Mouse (Mus musculus) CD8-positive naive resting alpha-beta T cell, adult 2 months (primary cell): ENCODE measurements around the gene Stac3.
A peak's percentile ranks its signal among the peaks of the same experiment; 100 is the strongest.

Experiments
- DNase-seq, 2 experiments: peaks; one replicate each; pipeline ENCODE4 v3.0.0; 2022; ENCODE audit warnings: low read depth in 2 of 2, low spot score in 2 of 2

Gene Stac3

DNA sequence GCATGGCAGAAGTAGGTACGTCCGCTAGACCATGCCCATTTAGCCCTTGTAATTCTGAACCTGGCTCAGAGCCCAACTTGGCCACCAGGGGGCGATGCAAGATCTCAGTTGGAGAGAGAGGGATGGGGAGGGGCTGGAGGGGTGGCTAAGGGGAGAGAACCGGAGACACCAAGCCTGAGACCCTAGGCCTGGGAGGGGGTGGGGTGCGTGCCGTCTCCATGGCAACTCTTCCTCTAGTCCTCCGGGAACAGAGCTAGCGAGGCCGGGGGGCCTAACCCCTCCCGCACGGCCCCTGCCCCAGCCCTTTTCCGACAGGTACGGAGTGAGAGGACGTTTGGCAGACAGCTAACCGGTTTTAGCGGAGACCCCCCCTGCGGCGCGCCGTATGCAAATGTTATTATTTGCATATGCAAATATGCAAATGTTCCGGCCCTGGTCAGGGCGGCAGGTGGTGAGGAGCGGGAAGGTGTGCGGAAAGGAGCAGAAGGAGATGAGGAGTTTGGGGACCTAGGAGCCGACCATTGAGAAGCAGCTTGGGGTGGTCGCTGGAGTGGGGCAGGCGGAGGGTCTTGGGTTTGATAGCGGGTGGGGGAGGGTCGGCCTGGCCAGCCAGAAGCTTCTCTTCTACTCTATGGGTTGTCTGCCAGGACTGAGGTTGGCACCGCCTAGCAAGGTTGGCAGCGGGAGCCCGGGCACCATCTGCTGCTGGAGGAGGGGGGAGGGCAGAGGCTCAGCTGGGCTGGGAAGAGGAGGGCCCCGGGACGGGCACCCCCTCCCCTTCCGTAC lies 7.8 kb downstream of the Stac3 start:
- peak; percentile 77 to 87 for DNase-seq

DNA sequence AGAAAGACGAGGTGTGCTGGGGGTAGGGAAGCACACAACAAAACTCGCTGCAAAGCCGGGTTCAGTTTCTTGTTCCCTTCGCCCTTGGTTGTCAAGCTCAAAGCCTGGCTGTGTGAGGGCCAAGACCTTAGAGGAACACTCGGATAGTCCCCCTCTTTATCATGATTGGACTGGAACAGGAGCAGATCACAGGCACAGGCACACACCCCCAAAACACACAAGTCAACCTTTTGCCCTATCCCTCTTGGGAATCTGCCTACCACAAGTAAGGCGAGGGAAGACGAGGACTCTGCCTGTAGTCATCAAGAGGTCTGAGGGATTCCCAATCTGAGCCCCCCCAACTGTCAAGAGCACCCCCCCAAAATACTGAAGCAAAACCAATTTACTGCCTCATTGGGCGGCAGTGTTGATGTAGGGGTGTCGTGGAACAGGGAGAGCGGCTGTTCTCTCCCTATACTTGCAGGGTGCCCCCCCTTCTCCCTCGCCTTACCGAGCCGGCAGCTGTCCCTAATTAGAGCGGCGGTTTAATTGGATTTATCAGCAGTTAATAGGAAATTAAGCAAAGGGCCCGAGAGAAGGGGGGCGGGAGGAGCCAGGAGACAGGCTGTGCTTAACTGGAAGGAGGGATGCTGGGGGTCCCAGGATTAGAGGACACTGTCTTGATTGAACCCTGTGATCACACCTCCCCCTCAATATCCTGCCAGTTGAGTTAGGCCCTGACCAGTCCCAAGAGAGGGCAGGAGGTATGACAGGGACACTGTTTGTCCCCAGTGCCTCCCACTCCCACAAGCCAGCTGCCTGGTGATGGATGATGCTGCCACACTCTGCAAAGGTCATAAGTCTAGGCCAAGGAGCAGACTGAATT lies 8.6 kb downstream of the Stac3 start:
- no peak for DNase-seq

DNA sequence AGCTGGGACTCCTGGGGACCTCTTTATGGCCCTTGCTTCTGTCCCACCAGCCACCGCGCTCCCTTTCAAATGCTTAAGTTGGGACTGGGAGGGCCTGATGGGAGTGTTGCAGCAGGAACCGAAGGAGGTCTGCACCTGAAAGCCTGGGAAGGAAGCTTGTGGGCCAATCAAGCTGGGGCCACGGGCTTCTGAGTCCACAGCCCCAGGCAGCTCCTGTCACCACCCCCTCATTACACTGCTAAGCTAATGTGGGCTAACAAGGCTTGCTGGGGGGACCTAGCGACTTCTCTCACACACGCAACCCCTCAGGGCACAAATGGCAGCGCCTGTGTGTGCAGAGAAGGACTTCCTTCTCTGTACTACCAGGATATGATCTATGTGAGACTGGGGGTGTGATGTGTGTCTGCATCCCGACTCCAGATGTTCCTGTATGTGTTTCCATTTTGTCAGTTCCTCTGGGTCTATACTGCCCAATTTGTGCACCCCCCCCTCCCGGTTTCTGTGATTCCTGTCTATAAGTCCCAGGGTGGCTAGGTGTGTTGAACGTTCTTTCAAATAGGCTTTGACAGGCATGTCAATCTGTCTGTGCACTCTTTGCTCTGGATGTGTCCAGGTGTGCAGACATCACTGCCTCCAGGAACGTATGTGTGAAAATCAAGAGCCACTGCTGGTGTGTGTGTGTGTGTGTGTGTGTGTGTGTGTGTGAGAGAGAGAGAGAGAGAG lies 9.6 kb downstream of the Stac3 start:
- DNase-seq: no peak

DNA sequence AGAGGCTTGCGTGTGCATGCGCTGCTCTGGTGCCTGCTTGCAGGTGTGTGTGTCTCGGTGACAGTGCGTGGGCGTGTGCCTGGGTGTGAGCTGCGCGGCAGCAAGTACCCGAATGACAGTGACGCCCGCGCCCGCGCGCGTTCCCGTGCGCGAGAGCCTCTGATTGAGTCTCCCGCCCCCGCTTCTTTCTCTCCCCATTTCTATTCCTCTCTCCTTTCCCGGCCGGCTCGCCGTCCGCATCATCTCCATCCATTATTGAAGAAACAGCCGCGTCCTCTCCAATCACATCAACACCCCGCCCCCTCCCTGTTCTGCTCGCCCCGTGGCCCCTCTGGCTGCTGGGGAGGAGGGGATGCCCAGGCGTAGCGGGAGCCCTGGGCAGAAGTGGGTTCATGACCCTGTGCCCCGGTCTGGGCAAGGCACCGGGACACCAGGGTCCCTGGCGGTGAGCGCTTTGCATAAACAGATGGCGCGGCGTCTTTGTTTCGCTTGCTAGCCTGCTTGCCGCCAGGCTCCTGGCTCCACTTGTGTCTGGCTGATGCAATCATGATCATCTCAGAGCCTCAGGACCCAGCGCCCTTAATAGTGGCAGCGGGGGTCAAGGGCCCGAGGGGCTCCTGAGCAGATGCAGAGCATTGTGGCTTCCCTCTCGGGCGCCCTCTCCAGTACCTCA lies 10.3 kb downstream of the Stac3 start:
- peak in 1 of 2 experiments; percentile 50 for DNase-seq

DNA sequence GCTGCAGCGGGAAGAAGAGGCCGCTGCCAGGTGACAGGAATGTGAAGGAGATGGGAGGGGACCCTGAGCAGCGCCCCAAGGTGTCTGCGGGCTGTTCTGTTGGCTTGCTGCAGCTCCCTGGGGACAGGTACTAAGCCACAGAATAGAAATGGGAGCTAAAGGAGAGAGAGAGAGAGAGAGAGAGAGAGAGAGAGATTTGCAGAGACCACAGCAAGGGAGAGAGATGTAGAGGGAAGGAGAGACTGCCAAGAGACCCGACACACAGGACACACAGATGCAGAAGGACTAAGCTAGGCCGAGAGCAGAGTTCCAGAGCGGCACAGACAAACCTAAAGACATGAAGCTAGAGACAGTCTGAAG lies 10.8 kb downstream of the Stac3 start:
- DNase-seq: no peak

DNA sequence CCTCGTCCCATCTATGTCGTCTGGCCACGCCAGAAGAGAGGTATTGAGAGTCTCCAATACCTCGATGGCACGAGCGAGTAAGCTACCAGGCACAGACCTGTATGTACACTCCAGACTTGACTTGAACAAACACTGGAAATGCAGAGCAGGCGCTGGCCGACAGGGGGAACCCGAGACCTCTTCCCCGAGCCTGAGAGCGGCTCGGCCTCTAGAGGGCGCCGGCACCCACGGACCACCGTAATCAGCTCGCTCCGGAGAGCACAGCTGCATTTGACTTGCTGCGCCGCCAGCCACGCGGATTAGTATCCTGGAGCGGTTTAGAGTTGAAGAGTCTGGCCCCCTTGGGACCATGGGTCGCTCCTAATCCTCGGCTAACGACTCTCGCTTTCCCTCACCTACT lies 11.3 kb downstream of the Stac3 start:
- DNase-seq: peak; percentile 96 to 97

DNA sequence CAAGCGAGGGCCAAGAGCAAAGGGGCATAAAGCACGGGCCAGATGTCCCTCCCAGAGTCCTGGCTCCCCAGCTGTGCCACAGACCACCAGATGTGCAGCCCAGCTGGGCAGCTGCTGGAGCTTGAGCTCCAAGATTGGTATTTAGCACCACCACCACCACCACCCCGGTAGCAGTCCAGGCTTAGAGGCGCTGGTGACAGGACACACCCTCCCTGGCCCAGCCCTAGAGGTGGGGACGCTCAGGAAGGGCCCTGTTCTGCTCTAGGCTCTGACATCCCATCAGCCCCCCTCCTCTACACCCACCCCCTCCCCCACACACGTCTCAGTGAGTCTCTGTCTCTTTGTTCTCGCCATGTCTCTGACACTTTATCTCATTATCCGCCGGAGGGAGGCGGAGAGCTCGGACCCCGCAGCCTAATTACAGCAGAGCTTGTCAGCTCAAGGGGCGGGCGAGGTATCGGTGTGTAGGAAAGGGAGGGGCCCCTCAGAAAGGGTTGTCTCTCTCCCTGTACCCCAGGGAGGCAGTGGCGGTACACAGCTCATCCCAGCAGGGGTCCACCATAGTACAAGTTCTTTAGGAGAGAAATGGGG lies 12.1 kb downstream of the Stac3 start:
- DNase-seq: no peak

DNA sequence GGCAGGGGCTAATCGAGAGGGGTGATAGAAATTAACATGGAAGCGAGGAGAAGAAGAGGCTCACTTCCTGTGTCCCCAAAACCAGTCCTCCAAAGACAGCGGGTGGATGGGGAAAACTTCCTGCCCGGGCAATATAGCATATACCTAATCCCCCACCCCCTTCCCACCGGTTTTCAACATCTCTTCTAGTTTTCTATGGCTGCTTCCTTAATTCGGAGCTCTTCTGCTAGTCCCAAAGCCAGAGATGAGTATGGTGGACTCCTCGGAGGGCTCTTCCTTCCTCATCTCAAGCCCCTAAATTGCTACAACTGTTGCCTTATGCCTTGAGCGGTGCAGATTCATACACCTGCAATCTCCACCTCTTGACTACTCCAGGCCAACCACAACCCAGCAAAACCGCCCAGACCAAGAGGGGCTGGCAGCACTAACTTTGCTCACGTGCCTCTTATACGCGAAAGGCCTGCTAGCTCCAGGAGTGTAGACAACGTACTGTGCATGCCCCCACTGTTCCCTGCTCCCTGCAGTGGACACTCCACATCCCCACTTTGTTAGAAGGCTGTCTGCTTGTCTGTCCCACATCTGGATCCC lies 12.7 kb downstream of the Stac3 start:
- DNase-seq: no peak

DNA sequence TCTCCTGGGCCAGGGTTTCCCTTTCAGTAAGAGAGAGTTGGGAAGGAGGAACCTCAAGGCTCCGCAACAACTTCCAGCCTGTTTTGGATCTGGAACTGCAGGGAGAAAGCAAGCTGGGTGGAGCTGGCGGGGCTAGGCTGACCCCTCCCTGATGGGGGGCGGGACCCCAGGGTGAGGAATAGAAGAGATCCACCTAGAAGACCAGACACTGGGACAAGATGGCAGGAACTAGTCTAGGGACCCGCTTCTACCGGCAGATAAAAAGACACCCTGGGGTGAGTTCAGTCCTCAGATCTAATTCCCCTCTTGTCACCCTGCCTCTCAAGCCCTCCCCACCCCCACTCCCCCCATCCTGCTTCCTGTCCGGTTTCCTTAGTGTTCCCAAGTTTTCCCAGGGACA lies 13.3 kb downstream of the Stac3 start, which contains the start of gene Ndufa4l2:
TSS of gene Ndufa4l2 (plus strand) at position 204 of the 400 bp plus-strand sequence.
- no peak for DNase-seq

DNA sequence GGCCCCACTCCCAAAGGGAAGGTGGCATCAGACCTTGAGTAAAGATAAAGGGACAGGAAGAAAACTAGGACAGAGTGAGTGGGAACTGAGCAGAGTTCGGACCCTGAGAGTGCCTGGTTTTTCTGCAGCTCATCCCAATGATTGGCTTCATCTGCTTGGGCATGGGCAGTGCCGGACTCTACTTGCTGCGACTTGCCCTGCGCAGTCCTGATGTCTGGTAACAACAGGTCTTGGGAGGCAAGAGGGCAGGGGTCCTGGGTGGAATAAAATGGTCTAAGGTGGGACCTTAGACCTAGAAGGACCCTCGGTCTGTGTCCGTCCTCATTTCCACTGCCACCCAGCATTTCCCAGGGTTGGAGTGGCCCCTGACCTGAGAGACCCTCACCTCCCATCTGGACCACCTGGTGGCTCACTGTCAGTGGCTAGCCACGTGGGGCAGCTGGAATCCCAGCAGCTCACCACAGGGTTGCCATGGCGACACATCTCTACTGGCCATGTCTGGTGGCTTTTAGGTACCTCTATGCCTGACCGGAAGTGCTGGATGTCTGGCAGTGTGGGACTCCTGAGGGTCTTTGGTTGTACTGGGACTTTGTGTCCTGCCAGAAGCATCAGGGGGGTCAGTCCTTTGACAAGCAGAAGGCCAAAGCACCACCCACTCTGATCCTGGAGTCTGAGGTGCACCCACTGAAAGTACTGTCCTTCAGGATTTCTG lies 13.9 kb downstream of the Stac3 start:
- no peak for DNase-seq

DNA sequence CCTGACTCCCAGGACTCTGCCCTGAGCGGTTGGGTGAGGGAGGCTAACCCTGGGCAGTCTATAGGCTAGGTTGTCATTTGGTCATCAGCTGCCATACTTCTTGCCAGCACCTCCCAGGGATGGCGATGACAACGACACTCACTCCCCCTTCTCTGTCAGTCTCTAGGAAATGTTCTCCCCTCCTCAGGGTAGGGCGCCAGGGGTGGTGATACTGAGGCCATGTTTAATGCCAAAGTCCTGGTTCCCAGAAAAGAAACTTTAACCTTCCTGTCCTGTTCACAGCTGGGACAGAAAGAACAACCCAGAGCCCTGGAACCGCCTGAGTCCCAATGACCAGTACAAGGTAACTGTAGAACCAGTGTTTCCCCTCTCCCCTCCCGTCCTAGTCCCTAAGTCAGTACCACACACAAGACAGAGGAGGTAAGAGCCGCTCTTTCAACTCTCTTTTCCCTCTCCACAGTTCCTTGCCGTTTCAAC lies 14.5 kb downstream of the Stac3 start:
- DNase-seq: no peak

DNA sequence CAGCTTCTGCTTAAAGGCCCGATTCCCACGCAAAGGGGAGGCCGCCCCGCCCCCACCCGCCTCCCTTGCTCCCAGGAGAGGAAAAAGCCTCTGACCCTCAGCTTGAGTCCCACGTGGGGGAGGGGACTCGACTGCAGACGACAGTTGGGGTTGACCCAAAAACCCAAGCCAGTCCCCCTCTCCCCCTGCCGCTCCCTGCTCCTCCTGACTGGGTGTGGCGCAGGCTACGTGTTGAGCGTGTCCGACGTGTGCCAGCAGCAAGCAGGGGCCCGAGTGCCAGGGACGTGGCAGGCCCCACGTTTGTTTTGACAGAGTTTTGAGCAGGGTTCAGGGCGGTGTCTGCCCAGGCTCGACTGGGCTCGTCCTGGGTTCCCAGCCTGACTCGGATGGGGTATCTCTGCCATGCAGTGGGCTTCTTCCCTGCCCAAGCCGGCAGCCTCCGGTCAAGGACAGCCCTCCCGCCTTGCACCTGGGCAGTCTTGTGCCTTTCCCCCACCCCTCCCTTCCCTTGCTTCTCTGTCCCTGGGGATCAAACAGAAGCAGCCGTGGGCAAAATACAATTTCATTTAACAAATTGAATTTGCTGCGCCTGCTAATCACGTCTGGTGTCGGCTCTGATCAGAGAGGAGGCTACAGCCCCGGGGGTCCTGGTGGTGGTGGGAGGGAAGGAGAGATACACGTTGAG lies 15.2 kb downstream of the Stac3 start:
- no peak for DNase-seq

DNA sequence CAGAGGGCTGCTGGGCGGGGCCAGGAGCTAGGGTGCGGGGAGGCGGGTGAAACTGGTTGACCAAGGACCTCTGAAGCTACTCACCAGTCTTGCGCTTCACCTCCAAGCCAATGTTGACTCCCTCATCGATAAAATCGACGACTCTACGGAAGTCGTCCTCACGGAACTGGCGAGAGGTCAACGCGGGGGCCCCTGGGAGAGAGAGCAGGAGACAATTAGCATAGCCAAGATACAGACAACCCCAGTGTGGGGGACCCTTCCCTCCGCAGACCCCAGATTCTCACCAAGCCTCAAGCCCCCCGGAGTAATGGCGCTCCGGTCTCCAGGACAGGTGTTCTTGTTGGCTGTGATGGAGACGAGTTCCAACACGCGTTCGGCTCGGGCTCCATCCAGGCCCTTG lies 16.5 kb downstream of the Stac3 start:
- DNase-seq: no peak

DNA sequence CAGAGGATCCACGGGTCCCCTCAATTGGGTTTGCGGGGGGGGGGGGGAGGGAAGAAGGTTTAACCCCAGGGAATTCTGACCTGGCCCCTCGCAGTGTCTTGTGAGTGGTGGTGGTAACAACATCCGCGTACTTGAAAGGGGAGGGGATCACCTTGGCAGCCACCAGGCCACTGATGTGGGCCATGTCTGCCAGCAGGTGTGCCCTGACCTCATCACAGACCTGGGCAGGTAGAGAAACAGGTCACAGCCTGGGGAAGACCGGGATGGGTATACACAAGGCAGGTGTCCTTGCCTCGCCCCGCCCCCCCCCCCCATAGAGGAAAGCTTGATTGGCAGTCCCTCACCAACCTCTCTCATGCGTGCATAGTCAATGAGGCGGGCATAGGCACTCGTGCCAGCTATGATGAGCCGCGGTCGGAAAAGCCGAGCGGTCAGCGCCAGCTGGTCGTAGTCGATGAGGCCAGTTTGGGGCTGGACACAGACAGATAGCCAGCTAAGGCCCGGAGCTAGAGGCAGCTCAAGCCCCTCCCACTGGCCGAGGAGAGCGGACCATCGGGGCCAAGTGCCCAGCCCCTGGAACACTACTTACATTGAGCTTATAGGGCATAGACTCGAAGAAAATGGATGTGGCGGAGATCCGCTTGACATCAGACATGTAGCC lies 17.7 kb downstream of the Stac3 start:
- DNase-seq: no peak

DNA sequence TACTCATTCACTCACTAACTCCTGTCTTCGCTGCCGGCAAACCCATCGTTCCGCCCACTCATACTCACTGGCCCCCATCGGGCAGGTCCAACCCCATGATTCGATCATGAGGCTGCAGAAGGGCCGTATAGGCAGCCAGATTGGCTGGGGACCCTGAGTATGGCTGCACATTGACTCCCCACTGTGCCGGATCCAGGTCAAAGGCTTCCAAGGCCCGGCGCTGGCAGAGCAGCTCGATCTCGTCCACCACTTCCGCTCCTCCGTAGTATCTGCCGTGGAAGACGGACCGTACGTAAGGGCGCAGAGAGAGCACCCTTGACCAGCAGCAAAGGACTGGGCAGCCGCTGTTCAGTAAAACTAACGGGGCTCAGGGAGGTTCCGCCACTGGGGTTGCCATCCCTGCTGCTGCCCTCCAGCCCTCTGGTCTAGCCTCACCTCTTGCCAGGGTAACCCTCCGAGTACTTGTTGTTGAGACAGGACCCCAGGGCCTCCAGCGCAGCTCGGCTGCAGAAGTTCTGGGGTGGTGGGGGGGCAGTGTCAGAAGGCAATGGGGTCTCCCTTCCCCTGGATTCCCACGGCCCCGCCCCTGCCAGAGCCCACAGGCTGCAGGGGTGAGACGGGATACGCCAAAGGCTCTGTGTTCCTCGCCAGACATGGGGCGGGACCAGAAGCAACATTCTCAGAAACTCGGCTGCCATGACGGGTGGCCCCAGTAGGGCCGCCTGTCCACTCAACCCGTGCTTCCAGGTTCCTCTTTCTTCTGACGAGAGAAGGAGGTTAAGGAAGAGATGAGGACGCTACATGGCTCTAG lies 18.6 kb downstream of the Stac3 start:
- DNase-seq: no peak

DNA sequence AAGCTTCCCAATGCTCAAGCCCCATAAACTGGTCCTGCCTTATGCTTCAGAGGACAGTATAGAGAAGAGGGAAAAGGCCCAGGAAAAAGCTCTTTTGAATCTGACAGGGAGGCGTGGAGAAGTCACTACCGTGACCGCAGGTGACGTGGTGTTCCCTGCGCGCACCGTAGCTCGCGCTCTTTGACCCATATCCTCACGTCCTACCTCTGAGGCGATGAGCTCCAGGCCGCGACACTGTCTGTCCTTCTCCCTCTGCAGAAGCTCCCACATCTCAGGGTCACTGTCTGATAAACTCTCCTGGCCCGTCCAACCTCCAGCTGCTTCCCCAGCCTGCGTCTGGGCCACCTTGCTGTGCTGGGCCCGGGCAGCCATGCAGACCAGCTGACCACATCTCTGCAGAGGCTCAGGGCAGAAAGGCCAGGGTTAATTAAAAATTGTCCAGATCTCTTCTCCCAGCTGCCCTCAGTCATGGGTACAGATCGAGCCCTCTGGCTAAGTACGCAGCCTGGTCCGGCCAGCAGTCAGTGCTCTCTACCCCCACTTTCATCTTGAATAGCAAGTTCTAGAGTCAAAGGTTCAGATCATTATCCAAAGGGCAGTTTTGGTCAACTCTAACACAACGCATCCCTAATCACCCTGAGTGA lies 19.4 kb downstream of the Stac3 start:
- DNase-seq: no peak

DNA sequence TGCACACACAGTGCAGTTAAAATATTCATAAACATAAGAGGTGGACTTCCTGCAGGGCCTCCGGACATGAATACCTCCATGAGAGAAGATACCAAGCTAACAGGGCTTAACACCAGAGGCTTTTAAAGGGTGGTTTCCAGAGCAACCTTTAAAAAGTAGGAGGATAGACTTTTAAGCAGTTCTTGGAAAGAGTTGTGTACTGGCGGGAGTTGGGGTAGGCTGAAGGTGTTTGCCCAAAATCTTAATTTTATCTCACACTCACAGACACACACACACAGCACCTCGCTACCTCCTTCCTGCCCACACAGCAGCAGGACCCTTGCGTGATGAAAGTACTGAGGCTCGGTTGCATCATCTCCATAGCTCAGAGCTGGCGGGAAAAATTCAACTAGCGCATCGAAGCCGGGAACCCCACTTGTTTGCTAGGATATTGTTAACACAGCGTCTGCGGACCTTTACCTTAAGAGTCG lies 20.2 kb downstream of the Stac3 start:
- no peak for DNase-seq
